Mouse (Mus musculus) v-Abl transformed pro-B cells (cell line): Measurements from ENCODE around the gene Mark4.

Experiments
- in situ Hi-C, 2 experiments: fragments of 400-800 bp; cut with MboI; formaldehyde crosslinking; loops; one replicate each; pipeline ENCODE4 v1.15.1; 2025; ENCODE audit not compliant: unreplicated experiment in 2 of 2

Mark4 gene

DNA sequence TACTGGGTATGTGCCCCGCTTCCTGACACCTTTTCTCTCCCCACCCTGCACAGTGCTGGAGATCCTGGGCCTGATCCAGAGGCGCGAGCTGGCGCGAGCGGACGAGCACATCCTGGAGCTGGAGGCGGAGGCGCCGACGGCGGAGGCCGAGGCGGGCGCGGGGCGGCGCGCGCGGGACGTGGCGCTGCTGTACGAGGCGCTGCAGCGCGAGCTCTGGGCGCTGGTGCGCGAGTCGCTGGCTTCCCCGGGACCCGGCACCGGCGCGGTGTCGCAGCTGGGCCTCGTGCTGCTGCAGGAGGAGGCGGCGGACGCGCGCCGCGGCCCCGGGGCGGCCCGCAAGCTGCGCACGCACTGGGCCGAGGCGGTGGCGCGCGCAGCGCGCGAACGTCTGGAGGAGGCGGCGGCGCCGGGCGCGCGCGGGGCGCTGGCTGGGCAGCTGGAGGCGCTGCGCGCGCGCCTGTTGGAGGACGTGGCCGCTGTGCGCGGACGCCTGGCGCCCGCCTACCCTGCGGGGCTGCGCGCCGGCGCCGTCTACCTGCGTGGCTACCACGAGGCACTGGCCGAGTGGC is 15.3 kb upstream of the Mark4 start:
- in situ Hi-C loops: no loop called here

DNA sequence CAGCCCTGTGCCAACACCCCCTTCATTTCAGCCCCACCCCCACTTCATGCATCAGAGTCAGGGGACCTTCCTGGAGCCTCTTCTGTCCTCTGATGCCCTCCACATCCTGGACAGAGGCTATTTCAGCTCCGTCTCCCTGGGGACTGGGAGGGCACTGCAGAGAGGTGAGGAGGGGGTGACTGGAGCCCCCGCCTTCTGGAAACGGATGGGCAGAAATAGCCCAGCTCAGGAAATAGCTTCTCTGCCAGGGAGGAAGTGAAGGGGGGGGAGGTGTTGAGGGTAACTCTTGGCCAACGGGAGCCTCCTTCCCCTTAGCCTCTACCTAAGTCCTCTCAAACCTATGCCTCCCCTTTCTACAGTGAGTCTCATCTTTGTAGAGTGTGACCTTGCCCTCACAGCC is 13.8 kb upstream of the Mark4 start:
- in situ Hi-C loops: no loop called here

DNA sequence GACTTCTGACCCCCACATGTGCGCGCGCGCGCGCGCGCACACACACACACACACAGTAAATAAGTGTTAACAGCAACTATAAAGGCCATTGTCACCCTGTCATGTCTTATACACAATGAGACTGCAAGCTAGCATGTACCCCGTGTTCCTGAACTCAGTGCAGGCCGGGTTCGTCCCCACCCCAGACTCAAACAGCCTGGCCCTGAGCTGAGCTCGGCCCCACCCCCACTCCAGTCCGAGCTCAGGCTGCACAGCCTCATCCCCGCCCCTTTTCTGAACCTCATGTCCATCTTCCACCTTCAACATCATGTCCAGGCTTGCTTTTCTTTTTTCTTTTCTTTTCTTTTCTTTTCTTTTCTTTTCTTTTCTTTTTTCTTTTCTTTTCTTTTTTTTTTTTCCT is 11.7 kb upstream of the Mark4 start:
- in situ Hi-C loops: no loop called here

DNA sequence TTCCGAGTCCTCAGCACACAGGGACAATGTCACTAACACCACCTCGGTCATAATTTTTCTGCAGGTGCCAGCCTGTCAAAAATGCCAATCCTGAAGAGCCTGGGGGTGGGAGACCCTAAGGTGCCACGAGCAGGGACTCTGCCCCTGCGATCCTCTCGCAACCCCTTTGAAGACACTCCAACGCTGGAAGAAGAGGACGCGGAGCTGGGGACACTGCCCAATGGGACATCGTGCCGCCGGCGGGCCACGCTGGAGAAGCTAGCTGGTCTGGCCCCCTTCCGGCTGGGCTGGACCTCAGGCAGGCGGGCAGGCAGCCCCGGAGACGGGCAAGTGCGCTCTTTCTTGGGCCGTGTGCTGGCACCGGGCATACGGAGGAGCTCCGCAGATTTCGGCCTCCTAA is 10.8 kb upstream of the Mark4 start:
- in situ Hi-C loops: no loop called here

DNA sequence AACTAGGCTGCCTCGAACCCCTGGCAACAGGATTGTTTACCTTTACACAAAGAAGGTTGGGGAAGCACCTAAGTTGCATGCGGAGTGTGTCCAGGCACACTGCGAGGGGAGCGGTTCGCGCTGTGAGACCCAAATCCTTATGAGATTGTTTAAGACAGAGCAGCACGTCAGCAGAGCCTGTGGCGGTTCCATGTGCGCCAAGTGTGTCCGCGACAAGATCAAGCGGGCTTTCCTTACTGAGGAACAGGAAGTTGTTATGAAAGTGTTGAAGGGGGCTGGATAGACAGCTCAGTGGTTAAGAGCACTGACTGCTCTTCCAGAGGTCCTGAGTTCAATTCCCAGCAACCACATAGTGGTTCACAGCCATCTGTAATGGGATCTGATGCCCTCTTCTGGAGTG is 9.7 kb upstream of the Mark4 start:
- in situ Hi-C loops: no loop called here

DNA sequence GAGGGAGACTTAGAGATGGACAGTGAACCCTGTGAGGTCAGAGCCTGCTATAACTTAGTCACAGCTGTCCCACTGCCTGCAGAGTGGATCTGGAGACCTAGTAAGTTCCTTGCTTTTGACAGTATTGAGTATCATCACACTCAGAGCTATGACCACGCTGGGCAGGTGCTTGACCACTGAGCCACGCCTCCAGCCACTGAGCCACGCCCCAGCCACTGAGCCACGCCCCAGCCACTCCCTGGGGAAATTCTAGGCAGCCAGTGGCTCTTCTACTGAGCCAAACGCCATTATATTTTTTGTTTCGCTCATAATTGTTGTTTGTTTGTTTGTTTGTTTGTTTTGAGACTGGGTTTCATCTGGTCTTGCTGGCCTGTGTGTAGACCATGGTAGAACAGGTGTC is 9.0 kb upstream of the Mark4 start:
- in situ Hi-C loops: no loop called here

DNA sequence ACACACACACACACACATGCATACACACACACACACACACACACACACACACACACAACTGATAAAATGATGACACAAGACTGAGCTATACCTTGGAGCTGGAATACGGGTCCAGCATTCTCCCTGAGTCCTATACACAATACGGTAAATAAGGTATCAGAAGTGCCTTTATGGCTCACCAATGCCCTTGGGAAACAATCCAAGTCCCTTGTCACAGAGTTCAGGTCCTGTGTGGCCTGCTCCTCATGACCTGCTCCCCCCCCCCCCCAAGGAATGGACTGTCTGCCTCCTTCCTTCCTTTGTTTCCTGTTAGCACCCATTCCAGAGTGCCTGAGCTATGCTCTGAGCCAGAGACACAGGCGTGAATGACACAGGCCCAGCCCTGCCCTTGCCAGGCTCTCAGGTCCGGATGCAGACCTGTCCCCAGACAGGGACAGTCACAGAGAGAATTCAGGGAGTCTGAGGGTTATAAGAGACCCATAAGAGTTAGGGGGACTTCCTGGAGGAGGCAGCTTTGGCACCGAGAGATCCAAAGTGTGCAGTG is 8.1 kb upstream of the Mark4 start:
- in situ Hi-C loops: no loop called here

DNA sequence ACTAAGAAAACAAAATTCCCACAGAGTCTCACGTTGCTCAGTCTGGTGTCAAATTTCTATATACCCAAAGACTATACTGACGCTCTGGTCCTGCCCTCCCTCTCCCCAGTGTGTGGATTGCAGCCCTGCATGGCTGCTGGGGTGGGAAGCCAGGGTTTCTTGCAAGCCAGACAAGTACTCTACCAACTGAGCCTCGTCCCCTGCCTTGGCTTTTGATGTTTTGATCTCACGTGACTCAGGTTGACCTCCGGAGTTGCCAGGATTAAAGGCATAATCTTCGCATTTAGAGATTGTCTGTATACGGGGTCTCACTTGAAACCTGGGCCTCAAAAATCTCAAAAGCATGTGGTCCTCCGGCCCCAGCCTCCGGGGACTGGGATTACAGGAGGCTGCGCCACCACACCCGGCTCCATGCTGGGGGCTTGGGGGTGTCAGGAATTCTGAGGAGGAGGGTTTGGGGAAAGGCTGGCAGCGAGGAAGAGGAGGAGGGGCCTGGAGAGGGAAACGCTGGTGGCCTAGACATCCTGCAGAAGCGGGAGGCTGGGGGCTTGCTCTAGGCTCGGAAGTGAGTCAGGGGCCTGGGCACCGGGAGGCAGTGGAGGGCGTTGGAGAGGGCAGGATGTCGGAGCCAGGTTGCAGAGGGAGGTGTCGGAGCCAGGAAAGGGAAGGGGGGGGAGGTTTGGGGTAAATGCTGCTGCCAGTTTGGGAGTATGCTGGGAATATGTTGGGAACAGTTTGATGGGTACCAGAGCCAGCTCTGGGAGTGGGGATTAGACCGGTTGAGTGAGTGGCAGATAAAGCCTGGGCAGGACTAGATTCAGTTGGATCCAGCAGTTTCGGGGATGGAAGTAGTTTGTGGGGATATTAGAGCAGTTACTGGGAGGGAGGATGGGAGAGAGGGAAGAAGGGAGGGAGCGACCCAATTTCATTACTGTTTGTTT is 6.0 kb upstream of the Mark4 start:
- in situ Hi-C loops: loop anchor here in 1 of 2 experiments (5.0 kb wide), 1 partner anchor 33 kb away; no protein-coding TSS in a partner anchor

DNA sequence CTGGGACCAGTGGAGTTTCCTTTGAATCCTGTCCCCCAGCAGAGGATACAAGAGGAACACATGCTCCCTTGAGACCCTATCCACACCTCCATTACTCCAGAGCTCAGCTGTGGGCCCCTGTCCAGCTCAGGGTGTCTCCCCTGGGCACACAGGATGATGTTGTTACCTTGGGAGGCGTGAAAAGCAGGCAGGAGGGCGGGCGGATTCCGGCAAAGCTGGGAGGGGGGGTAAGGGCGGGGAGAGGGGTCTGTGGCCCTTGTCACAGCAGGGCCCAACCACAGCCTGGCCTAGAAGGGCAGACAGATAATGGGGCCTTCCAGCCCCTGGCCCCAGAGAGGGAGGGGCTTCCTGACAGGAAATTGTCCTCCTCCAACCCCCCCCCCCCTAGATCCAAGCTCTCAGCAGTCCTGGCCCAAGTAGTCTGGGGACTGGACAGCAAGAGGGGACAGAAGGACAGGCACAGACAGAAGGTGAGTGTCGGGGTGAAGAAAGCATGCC is 4.3 kb upstream of the Mark4 start, which contains the start of gene Exoc3l2:
Gene Exoc3l2, plus strand, starts transcription at position 448 of the 498 bp plus-strand sequence.
- in situ Hi-C loops: loop anchor here in 1 of 2 experiments (5.0 kb wide), 1 partner anchor 34 kb away; no protein-coding TSS in a partner anchor

DNA sequence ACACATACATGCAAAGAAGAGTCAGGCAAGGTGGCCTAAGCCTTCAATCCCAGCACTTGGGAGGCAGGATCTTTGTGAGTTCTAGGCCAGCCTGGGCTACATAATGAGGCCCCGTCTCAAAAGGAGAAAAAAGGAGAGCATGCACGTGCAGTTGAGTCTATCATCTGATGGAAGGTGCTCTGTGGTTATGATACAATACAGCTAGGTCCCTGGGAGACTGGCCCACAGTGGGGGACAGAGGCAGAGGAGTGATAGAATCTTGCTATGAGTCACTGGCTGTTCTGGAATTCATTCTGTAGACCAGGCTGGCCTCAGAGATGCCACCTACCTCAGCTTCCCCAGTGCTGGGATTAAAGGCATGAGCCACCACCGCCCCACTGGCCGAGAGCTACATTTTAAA is 3.8 kb upstream of the Mark4 start:
- in situ Hi-C loops: loop anchor here in 1 of 2 experiments (5.0 kb wide), 1 partner anchor 35 kb away; no protein-coding TSS in a partner anchor

DNA sequence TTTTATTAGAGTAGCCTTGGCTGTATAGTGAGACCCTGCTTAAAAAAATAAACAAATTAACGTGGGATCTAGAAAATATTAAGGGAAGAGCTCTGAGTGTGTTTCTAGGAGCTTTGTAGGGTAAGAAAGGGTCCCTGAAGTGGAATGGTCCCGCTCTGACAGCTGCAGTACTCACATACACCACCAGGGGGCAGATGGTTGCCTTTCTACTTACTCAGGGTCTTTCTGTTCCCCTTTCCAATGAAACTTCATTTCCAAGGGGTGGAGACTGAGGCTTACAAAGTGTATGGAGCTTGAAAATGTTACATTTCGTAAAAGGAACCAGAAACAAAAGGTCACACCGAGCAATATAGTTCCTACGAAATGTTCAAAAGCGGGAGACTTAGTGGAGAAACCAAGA is 2.9 kb upstream of the Mark4 start:
- in situ Hi-C loops: loop anchor here in 1 of 2 experiments (5.0 kb wide), 1 partner anchor 36 kb away; no protein-coding TSS in a partner anchor

DNA sequence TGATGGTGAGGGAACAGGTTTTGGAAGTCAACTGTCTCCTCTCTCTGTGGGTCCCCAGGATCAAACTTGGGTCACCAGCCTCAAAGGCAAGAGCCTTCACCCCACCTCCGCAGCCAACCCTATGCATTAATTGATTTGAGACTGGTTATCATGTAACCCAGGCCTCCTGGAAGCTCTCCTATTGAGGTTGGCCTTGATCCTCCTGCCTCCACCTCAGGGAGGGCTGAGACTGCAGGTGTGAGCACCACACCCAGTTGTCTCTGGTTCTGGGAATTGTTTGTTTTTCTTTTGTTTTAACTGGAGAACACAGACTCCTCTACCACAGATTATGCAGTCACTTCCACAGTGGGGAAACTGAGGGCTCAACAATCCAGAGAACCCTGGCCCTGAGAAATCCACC is 1.9 kb upstream of the Mark4 start:
- in situ Hi-C loops: loop anchor here in 1 of 2 experiments (5.0 kb wide), 1 partner anchor 37 kb away; no protein-coding TSS in a partner anchor

DNA sequence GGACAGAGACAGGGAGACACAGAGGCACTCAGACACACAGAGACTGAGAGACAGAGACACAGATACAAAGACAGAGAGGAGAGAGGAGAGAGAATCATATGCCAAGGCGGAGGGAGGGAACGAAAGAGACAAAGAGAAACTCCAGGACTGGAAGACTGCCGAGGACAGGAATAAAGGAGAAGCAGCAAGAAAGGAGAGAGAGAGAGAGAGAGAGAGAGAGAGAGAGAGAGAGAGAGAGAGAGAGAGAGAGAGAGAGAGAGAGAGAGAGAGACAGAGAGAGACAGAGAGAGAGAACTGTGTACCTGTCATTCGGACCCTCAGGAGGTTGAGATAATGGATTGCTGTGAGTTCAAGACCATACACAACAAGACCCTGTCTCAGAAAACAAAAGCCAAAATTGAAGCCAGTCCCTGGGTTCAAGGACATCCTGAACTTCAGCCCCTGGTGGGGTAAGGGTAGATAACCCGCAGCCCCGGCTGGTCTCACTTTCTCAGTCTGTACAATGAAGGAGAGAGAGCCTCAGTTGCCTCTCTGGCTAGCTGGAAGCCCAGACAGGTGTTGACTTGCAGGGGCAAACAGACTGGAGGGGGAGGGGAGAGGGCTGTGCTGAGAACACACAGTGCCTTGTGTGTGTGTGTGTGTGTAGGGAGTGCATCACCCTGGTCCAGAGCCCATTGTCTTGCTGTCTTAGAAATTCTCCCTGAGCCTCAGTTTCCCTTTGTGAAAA is 686 bp upstream of the Mark4 start:
- in situ Hi-C loops: no loop called here

DNA sequence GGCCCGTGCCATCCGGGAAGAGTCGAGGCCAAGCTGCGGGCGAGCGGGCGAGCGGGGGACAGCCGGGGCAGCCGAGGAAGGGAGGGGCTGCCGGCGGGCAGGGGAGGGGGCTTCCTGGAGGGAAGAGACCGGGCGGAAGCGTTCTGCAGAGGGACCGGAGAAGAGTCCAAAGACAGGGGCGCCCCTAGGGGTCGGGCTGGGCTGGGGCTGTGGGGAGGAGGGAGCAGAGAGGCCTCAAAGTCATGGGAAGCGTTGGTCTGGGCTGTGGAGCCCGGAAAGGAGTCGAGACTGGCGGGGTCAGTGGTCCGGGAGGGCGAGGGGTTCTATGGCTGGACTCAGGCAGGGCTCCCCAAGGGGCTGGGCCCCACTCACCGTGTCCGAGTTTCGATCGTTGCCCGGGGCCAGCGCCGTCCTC is 542 bp downstream of the Mark4 start:
- in situ Hi-C loops: no loop called here

DNA sequence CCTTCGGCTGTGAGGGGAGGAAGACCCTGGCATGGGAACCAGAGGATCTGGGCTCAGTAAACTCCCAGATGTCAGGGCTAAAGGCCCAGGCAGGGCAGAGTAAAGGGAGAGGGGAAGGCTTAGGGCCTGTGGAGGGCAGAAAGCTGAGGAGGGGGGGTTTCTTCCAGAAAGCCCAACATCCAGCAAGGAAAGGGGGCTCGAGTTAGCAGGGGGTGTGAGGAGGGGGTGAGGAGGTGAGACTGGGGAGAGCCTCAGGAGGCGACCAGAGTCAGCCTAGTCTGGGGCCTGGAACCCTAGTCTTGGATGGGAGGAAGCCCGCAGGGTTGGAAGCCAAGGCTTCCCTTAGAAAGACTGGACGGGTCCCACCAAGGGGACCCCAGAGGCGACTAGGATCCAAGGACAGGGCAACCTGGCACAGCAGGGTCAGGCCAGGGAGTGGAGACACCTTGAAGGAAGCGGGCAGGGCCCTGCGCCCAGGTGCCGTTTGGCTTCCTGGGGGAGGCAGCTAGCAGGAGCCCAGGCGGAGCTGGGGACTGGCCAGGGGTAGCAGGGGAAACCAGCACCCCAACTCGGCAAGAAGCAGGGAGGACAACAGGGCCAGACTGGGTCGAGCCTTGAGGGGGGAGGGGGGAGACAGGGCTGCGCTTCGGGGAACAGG is 1.1 kb downstream of the Mark4 start:
- in situ Hi-C loops: no loop called here

DNA sequence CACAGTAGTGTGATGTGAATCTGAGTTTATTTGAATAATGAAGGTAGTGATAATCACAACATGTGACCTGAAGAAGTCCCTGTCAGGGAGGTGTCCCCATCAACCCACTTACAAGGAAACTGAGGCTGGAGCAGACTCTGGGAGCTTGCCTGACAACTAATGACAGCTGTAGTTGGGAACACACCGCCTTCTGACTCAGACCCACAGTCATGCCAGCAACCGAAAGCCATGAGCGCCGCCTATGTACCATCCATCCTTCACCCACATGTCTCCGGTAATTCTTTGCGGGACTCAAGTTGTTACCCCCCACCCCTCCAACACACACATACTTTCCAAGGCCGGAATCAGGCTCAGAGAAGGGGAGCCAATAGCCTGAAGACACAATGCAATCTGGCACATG is 2.0 kb downstream of the Mark4 start:
- in situ Hi-C loops: no loop called here

DNA sequence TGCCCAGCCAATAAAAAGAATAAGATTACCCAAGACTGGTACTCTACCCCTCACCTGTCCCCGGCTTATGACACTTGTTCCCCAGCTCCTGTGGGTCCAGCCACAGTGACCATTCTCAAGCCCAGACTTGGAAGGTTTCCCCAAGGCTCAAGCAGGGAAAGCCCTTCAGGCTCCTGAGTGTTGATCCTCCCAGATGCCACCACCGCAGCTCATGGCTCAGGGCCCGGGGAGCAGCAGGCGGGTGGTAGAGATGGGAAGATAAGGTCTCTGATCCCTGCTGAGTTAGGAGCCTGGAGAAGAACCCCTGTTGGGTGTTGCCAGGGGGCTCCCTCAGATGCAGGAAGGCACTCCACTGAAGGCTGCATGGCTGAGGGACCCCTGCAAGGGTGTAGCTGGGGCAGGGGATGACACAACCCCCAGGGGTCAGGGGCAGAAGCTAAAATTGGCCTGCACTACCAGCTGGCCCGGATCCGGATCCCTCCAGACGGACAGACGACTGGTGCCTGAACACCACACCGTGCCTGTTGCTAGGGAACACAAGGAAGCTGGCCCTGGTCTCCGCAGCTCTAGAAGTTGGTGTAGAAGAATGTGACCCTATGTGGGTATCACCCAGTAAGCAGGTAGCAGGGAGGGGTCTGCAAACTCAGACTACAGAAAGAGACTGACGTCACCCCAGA is 2.7 kb downstream of the Mark4 start:
- in situ Hi-C loops: no loop called here

DNA sequence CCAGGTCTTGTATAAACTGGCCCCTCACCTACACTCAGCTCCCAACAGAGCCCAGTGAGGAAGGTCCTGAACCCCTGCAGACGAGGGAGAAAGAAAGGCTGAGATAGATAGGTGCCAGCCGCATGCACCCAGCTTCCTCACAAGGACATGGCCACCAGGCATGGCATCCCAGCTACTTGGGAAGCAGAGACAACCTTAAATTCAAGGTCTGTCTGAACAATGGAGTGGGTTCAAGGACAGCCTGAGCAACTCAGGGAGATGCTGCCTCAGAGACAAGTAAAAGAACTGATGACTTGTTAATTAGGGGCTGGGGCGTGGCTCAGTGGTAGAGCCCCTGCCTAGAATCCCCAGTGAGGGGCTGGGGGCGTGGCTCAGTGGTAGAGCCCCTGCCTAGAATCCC is 3.4 kb downstream of the Mark4 start:
- in situ Hi-C loops: no loop called here

DNA sequence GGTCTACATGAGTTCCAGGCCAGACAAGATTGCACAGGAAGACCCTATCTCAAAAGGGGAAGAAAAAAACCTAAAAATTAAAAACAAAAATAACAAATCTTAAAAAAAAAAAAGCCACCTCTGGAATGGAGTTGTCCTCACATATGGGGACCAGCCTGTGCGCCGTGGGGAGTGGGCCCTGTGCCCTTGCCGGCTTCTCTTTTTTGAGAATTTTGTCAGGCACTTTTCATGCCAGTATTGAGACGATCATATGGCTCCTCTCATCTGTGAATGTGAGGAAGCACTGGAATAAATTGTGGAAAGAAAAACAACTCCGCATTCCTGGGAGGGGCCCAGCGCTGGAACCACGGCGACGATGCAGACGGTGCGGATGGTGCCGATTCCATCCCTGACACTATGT is 9.5 kb downstream of the Mark4 start:
- in situ Hi-C loops: no loop called here

DNA sequence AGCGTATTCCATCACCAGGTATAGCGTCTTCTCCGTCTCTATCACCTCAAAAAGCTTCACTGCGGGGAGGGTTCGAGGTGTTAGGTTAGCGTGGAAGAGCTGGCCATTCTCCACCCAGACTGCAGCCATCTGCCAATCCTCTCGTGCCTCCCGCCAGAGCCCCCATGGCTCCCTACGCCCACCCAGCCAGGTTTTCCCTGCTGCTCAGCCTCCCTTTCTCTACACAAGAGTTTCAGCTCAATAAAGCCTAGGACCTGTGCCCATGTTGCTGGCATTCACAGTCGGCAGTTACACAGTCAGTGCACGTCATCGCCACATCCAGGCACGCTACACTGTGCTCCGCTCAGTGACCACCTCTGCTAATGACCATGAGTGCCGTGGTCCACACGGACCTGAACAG is 10.9 kb downstream of the Mark4 start:
- in situ Hi-C loops: no loop called here
